Mouse (Mus musculus): ENCODE data around the gene Galt. TPM values are rescaled to one million over a fixed set of nuclear protein-coding genes. Genes with fewer than 3 reads are reported as not detected.

Gene Galt
- polyA plus RNA-seq, 1 experiment = 196 TPM

DNA sequence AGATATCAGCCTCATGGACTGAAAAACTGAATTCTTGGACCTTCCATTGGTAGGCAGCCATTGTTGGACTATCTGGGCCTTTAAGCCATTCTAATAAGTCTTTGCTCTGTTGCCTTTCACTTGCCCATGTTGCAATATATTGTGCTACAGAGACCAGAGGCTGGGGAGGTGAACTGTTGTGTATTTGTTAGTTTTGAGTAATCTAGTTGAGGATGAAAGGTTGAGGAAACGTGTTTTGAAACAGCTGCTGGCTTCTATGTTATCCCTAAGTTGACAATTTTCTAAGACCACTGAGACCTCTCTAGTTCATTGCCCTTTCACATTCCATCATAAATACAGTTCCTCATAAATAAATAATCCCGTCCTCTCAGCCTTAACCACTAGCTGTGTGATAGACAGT is 10.9 kb upstream of the Galt start:
- no peak for TF ChIP-seq CTCF (IDR thresholded peaks at IDR 0.05; ENCODE audit: borderline replicate concordance, insufficient read depth, low read depth, low read length)
- no peak for TF ChIP-seq POLR2A (IDR thresholded peaks at IDR 0.05; ENCODE audit: borderline replicate concordance, insufficient read depth, low read length)
- no peak for DNase-seq
- 73% methylated on average over 2 of the region's 2 CpGs for WGBS
- Histone ChIP-seq H3K4me3 (replicated peaks; ENCODE audit: insufficient read depth, low read depth, low read length) (no peak overlapping the region), H3K4me1 (ENCODE audit: control insufficient read depth, insufficient read depth, low read length) (peaks cover 5% of the 10 kb centered on the region; the same call in 1 of the 2 replicates), H3K27ac (ENCODE audit: insufficient read depth, low read length) (no peak overlapping the region), H3K27me3 (ENCODE audit: control insufficient read depth, insufficient read depth, low read length) (no peaks in the 10 kb centered on the region)

DNA sequence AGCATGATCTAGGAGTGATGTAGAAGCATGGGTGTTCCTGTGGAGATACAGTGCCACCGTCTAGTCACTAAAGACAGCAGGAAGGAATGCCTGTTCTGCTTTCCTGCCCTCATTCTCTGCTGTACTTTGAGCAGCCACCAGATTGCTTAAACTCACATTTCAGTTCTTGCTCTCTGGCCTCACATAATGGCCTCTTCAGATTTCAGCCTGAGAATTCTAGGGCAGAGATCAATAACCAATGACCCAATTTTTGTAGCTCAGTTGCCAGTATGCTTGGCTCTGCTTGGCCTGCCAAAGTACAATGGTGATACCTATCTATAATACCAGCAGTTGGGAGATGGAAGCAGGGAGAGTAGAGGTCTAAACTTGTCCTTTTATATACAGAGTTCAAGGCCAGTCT is 10.0 kb upstream of the Galt start:
- no peaks in the 10 kb centered on the region for H3K4me1 ChIP-seq (ENCODE audit: control insufficient read depth, insufficient read depth, low read length)
- H3K27me3 ChIP-seq (ENCODE audit: control insufficient read depth, insufficient read depth, low read length) = no peaks in the 10 kb centered on the region
- no peak overlapping the region for H3K27ac ChIP-seq (ENCODE audit: insufficient read depth, low read length)
- TF ChIP-seq POLR2A (IDR thresholded peaks at IDR 0.05; ENCODE audit: borderline replicate concordance, insufficient read depth, low read length) (no peak), CTCF (IDR thresholded peaks at IDR 0.05; ENCODE audit: borderline replicate concordance, insufficient read depth, low read depth, low read length) (no peak)
- DNase-seq = no peak
- H3K4me3 ChIP-seq (replicated peaks; ENCODE audit: insufficient read depth, low read depth, low read length) = no peak overlapping the region
- WGBS = 88% methylated on average over 1 of the region's 1 CpGs

DNA sequence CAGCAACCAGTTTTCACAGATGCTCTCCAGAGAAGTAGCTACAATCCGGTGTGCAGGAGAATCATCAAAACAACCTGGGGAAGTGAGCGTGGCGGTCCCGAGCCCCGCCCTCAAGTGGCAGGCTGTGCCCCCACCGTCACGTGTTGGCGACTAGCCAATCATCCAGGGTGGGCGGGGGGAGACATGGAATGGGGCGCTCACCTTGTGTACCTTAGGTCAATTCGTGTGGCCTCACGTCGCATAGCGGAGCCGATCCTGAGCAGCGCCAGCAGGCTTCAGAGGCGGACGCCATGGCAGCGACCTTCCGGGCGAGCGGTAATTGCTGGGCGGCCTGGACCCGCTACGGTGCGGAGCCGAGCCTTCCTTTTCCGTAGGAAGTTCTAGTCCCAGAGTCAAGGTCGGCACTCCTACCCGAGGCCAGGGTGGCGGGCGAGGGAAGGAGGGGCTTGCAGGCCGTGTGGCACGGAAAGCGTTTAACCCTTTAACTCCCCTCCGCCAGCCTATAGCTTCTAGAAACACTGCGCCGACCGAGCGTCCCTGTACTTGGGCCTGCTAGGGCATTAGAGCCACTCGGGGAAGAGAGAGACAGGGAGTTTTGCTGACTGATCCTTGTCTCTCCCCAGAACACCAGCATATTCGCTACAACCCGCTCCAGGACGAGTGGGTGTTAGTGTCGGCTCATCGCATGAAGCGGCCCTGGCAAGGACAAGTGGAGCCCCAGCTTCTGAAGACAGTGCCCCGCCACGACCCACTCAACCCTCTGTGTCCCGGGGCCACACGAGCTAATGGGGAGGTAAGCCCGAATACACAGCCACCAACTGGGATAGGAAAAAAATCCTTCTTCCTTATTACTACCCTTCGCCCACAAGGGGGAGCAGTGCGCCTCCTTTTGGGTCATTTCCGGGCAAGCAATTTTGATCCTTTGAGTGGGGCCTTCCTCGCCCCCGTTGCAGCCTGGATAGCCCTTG is 594 bp downstream of the Galt start, which contains the start of gene Sigmar1:
Gene Sigmar1, minus strand, starts transcription at position 820 of the 968 bp plus-strand sequence.
- peak; percentile 34; the same call in 1 of the 2 replicates for TF ChIP-seq POLR2A (IDR thresholded peaks at IDR 0.05; ENCODE audit: borderline replicate concordance, insufficient read depth, low read length)
- peak; percentile 82 for TF ChIP-seq CTCF (IDR thresholded peaks at IDR 0.05; ENCODE audit: borderline replicate concordance, insufficient read depth, low read depth, low read length)
- H3K4me1 ChIP-seq (ENCODE audit: control insufficient read depth, insufficient read depth, low read length) = peaks cover 23% of the 10 kb centered on the region
- no peaks in the 10 kb centered on the region for H3K27me3 ChIP-seq (ENCODE audit: control insufficient read depth, insufficient read depth, low read length)
- peak within 1 kb of the TSS; percentile 90 for H3K4me3 ChIP-seq (replicated peaks; ENCODE audit: insufficient read depth, low read depth, low read length)
- DNase-seq = peak; percentile 86 to 94
- peak within 1 kb of the TSS; percentile 93 for H3K27ac ChIP-seq (ENCODE audit: insufficient read depth, low read length)
- under 1% methylated on average over 57 of the region's 57 CpGs for WGBS

DNA sequence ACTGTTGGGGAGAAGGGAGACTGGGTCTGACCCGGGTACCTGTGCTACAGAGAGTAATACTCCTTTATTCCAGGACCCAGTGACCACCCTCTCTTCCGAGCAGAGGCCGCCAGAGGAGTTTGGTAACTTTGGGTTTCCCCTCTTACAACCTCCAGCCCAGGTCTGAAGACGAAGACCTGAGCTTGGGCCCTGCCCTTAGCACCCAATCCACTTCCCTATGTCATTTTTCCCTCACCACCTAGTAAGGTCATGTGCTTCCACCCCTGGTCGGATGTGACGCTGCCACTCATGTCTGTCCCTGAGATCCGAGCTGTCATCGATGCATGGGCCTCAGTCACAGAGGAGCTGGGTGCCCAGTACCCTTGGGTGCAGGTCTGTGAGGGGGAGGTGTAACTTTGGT is 1.4 kb downstream of the Galt start:
- DNase-seq = peak in 1 of 2 experiments; percentile 48
- 62% methylated on average over 8 of the region's 8 CpGs for WGBS
- Histone ChIP-seq H3K27ac (ENCODE audit: insufficient read depth, low read length) (peak overlapping the region; percentile 80), H3K27me3 (ENCODE audit: control insufficient read depth, insufficient read depth, low read length) (no peaks in the 10 kb centered on the region), H3K4me3 (replicated peaks; ENCODE audit: insufficient read depth, low read depth, low read length) (peak overlapping the region; percentile 90), H3K4me1 (ENCODE audit: control insufficient read depth, insufficient read depth, low read length) (peaks cover 30% of the 10 kb centered on the region)
- no peak for TF ChIP-seq POLR2A (IDR thresholded peaks at IDR 0.05; ENCODE audit: borderline replicate concordance, insufficient read depth, low read length)
- TF ChIP-seq CTCF (IDR thresholded peaks at IDR 0.05; ENCODE audit: borderline replicate concordance, insufficient read depth, low read depth, low read length) = no peak

DNA sequence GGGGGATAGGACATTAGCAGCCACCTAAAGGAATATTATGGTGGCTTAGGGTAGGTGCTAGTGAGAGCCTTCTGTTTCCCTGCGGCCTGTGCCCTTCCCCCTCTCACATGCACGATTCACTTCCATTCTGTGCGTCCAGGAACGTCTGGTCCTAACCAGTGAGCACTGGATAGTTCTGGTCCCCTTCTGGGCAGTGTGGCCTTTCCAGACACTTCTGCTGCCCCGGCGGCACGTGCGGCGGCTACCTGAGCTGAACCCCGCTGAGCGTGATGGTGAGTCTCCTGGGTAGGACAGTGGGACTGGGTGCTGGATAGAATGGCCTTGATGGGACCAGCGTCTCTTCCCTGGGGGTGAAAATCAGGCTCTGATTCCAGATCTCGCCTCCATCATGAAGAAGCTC is 2.3 kb downstream of the Galt start:
- Histone ChIP-seq H3K27ac (ENCODE audit: insufficient read depth, low read length) (no peak overlapping the region), H3K4me1 (ENCODE audit: control insufficient read depth, insufficient read depth, low read length) (peaks cover 39% of the 10 kb centered on the region), H3K27me3 (ENCODE audit: control insufficient read depth, insufficient read depth, low read length) (no peaks in the 10 kb centered on the region), H3K4me3 (replicated peaks; ENCODE audit: insufficient read depth, low read depth, low read length) (no peak overlapping the region)
- DNase-seq = no peak
- 87% methylated on average over 13 of the region's 13 CpGs for WGBS
- TF ChIP-seq CTCF (IDR thresholded peaks at IDR 0.05; ENCODE audit: borderline replicate concordance, insufficient read depth, low read depth, low read length) = no peak
- no peak for TF ChIP-seq POLR2A (IDR thresholded peaks at IDR 0.05; ENCODE audit: borderline replicate concordance, insufficient read depth, low read length)

DNA sequence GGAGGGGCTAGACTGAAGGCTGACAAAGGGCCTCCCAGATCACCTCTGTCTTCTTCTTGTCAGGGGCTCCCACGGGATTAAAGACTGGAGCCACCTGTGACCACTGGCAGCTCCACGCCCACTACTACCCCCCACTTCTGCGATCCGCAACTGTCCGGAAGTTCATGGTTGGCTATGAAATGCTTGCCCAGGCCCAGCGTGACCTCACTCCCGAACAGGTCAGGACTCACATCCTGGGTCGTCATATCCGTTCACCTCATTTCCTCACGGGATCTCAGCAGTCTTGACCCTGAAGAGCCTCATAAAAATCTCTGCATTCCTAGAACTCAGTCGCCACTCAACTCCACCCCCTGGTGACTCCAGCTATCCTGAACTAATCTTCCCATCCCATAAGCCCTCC is 3.0 kb downstream of the Galt start:
- peaks cover 44% of the 10 kb centered on the region for H3K4me1 ChIP-seq (ENCODE audit: control insufficient read depth, insufficient read depth, low read length)
- TF ChIP-seq POLR2A (IDR thresholded peaks at IDR 0.05; ENCODE audit: borderline replicate concordance, insufficient read depth, low read length) (no peak), CTCF (IDR thresholded peaks at IDR 0.05; ENCODE audit: borderline replicate concordance, insufficient read depth, low read depth, low read length) (no peak)
- no peak for DNase-seq
- no peaks in the 10 kb centered on the region for H3K27me3 ChIP-seq (ENCODE audit: control insufficient read depth, insufficient read depth, low read length)
- H3K4me3 ChIP-seq (replicated peaks; ENCODE audit: insufficient read depth, low read depth, low read length) = no peak overlapping the region
- 68% methylated on average over 11 of the region's 11 CpGs for WGBS
- no peak overlapping the region for H3K27ac ChIP-seq (ENCODE audit: insufficient read depth, low read length)

DNA sequence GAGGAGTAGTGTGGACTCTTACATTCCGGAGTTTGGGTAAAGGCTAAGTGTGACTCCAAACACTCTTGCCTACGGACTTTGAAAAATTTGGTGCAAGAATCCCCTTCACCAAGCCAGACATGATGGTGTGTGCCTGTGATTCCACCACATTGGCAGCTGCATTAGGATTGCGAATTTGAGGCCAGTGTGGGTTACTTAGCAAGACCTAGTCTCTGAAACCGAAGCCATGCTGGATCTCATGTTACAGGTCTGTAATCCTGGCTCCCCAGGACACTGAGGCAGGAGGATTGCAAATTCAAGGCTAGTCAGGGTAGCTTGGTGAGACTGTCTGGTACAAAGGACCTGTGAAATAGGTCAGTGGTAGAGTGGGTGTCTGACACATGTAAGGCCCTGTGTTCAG is 3.7 kb downstream of the Galt start:
- Histone ChIP-seq H3K27ac (ENCODE audit: insufficient read depth, low read length) (no peak overlapping the region), H3K27me3 (ENCODE audit: control insufficient read depth, insufficient read depth, low read length) (no peaks in the 10 kb centered on the region), H3K4me1 (ENCODE audit: control insufficient read depth, insufficient read depth, low read length) (peaks cover 43% of the 10 kb centered on the region), H3K4me3 (replicated peaks; ENCODE audit: insufficient read depth, low read depth, low read length) (no peak overlapping the region)
- no peak for TF ChIP-seq POLR2A (IDR thresholded peaks at IDR 0.05; ENCODE audit: borderline replicate concordance, insufficient read depth, low read length)
- DNase-seq = no peak
- 89% methylated on average over 4 of the region's 4 CpGs for WGBS

DNA sequence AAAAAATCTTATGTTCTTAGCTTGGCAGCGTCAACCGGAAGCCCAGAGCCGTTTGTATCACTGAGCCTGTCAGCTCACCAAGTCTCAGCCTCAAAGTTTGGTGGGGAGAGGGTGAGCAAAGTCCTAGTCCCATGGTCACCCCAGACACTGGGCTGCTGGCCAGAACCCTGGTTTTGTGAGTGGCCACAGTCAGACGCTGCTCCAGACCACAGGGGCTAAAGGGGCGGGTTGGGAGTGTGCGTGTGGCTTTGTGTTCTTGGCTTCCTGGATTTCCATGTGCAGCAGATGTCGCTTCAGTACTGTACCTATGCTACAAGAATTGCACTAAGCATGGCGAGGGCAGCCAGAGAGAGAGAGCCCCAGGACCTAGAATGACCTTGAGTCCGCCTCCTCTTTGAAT is 4.2 kb downstream of the Galt start:
- H3K27me3 ChIP-seq (ENCODE audit: control insufficient read depth, insufficient read depth, low read length) = no peaks in the 10 kb centered on the region
- no peak for TF ChIP-seq POLR2A (IDR thresholded peaks at IDR 0.05; ENCODE audit: borderline replicate concordance, insufficient read depth, low read length)
- no peak for TF ChIP-seq CTCF (IDR thresholded peaks at IDR 0.05; ENCODE audit: borderline replicate concordance, insufficient read depth, low read depth, low read length)
- WGBS = 29% methylated on average over 9 of the region's 9 CpGs
- H3K4me1 ChIP-seq (ENCODE audit: control insufficient read depth, insufficient read depth, low read length) = peaks cover 43% of the 10 kb centered on the region
- peak overlapping the region; percentile 66; the same call in 1 of the 2 replicates for H3K27ac ChIP-seq (ENCODE audit: insufficient read depth, low read length)
- no peak for DNase-seq
- no peak overlapping the region for H3K4me3 ChIP-seq (replicated peaks; ENCODE audit: insufficient read depth, low read depth, low read length)

All from cerebellum, adult 2 months (tissue).